Mouse (Mus musculus): ENCODE measurements around the gene Mettl26. TPM values are rescaled to one million over a fixed set of nuclear protein-coding genes. Genes with fewer than 3 reads are reported as not detected.
"Not testable (repeated sequence)": the region's sequence is repeated elsewhere in the genome, so short reads cannot be mapped to it uniquely, and the experiment has no call there.

The Mettl26 gene
- polyA plus RNA-seq, 1 experiment from 2014 or later: 65.4 TPM

DNA sequence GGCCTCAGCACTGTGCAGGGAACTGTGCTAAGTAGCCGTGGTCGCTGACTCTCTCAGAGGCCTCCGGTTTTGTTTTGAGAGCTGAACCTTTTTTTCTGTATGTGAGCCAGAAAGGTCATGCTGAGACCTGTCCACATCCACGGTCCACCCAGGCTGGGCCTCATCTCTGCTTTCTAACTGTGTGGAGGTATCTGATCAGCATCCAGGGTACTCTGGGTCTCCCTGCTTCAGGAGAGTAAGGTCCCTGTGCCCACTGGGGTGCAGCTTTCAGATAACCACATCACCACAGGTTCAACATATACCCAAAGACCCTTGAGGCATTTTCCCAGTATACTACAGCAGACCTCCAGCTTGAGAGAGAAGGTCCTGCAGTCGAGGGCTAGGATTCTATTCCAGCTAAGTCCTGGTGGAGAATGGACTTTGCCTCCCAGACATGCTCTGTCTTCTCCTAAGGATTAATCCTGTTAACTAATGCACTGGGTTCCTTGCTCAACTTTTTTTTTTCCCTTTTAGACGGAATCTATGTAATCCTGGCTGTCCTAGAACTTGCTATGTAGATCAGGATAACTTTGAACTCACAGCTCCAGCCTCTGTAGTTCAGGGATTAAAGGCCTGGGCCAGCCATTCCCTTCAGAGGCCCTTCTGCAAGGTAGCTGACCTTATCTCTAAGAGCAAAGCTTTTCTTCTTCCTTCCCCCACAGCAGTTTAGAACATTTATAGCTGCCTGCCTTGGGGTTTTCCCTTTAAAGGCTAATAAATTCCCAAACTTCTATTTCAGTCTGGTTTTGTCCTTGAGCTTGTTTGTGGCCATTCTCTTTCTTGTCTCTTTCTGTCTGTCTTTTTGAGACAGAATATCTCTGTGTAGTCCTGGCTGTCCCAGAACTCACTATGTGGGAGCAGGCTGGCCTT lies 12.9 kb upstream of the Mettl26 start:
- peak overlapping the region; percentile 91 for H3K4me2 ChIP-seq
- H3K4me3 ChIP-seq (replicated peaks): peak overlapping the region; percentile 71
- peaks cover 18% of the 10 kb centered on the region for H3K4me1 ChIP-seq
- no peaks in the 10 kb centered on the region for H3K9me3 ChIP-seq (replicated peaks)
- 14% methylated on average over 6 of the region's 6 CpGs for WGBS
- no peaks in the 10 kb centered on the region for H3K27me3 ChIP-seq (replicated peaks)
- peaks cover 6% of the 10 kb centered on the region; the same call in 1 of the 2 replicates for H3K36me3 ChIP-seq
- peak overlapping the region; percentile 92 for H3K9ac ChIP-seq (replicated peaks)
- H3K27ac ChIP-seq (replicated peaks): peak overlapping the region; percentile 90
- peak; percentile 25 for ATAC-seq (ENCODE audit: low FRiP score)

DNA sequence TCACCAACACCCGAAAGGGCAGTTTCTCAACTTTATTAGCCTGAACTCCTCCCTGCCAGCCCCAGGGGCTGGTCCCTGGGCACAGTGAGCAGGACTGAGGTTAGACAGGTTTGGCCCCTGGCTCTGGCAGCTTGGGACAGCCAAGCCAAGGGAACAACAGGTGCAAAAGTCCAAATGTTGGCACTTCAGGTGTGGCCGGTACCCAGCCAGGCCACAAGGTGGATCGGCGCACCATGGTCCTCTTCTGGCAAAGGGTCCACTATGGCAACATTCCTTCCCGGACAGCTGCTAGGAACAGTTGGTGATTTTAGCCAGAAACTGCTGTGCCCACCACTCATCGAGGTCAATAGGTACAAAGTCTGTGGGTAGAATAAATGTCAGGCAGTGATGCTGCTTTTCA lies 11.2 kb upstream of the Mettl26 start:
- Histone ChIP-seq H3K4me1 (peaks cover 28% of the 10 kb centered on the region), H3K4me3 (replicated peaks) (no peak overlapping the region), H3K36me3 (peaks cover 6% of the 10 kb centered on the region; the same call in 1 of the 2 replicates), H3K9ac (replicated peaks) (no peak overlapping the region), H3K27me3 (replicated peaks) (no peaks in the 10 kb centered on the region), H3K4me2 (no peak overlapping the region), H3K27ac (replicated peaks) (no peak overlapping the region), H3K9me3 (replicated peaks) (no peaks in the 10 kb centered on the region)
- no peak for ATAC-seq (ENCODE audit: low FRiP score)
- WGBS: 93% methylated on average over 6 of the region's 6 CpGs

DNA sequence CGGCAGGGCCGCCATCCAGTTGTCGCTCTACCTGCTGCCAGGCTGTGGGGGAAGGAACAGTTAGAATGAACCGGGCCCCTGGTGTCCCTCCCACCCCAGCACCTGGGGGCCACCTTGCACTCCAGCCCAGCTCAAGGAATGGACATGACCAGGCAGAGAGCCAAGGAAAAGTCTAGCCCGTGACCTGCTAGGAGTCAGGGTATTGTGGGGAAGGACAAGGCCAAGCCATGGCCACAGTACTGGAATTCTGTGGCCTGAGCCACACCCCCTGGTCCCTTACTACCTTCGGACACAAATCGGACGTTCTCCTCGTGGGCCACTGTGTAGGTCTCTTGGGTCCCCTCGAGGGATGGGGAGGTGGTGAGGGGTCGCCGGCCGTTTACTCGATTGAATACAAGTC lies 10.6 kb upstream of the Mettl26 start:
- Histone ChIP-seq H3K27ac (replicated peaks) (no peak overlapping the region), H3K4me2 (no peak overlapping the region)
- WGBS: 91% methylated on average over 14 of the region's 14 CpGs

DNA sequence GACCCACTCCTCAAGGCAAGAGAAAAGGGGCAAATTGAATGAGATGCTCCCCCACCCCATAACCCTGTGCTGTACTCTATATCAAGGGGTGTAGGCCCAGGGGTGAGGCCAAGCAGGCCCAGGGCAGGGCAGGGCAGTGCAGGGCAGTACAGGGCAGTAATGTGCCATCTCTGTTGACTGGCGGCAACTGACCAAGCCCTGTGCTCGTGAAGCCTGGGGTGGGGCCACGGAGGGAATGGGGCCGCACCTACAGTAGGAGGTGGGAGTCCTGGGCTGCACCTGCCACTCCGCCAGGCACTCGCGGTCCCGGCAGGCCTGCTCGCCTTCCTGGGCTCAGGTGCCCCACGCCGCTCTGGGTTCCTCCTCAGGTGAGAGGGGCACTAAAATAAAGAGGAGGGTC lies 9.6 kb upstream of the Mettl26 start:
- H3K4me2 ChIP-seq: no peak overlapping the region
- no peak for ATAC-seq (ENCODE audit: low FRiP score)
- H3K9ac ChIP-seq (replicated peaks): no peak overlapping the region
- no peak overlapping the region for H3K4me3 ChIP-seq (replicated peaks)
- H3K27ac ChIP-seq (replicated peaks): no peak overlapping the region
- H3K27me3 ChIP-seq (replicated peaks): no peaks in the 10 kb centered on the region
- no peaks in the 10 kb centered on the region for H3K9me3 ChIP-seq (replicated peaks)
- peaks cover 30% of the 10 kb centered on the region for H3K4me1 ChIP-seq
- H3K36me3 ChIP-seq: peaks cover 6% of the 10 kb centered on the region; the same call in 1 of the 2 replicates
- WGBS: 90% methylated on average over 11 of the region's 11 CpGs

More for the DNA sequence above, 10.6 kb upstream of the Mettl26 start:
- H3K4me1 ChIP-seq: peaks cover 33% of the 10 kb centered on the region
- ATAC-seq (ENCODE audit: low FRiP score): no peak
- H3K36me3 ChIP-seq: peaks cover 6% of the 10 kb centered on the region; the same call in 1 of the 2 replicates
- H3K9ac ChIP-seq (replicated peaks): no peak overlapping the region
- no peak overlapping the region for H3K4me3 ChIP-seq (replicated peaks)
- no peaks in the 10 kb centered on the region for H3K9me3 ChIP-seq (replicated peaks)
- no peaks in the 10 kb centered on the region for H3K27me3 ChIP-seq (replicated peaks)

DNA sequence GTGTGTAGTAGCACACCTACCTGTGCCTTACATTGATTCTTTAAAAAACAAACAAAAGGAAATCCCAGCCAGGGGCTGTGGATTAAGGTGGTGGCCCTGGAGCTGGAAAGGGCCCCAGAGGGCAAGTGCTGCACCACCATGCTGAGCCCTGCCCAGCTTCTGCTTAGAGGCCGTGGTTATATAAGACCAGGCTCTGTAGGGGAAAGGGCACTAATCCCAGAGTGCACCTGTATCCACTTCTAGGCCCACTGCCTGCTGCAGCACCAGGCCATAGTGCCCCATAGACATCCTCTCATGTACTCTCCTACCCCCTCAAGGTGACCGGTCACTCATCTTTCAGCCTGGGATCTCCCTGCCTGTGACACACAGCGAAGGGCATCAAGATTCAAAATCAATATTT lies 8.7 kb upstream of the Mettl26 start:
- no peak overlapping the region for H3K27ac ChIP-seq (replicated peaks)
- WGBS: 94% methylated on average over 3 of the region's 3 CpGs
- no peak overlapping the region for H3K4me2 ChIP-seq
- no peak for ATAC-seq (ENCODE audit: low FRiP score)
- H3K4me3 ChIP-seq (replicated peaks): no peak overlapping the region
- no peaks in the 10 kb centered on the region for H3K9me3 ChIP-seq (replicated peaks)
- H3K27me3 ChIP-seq (replicated peaks): no peaks in the 10 kb centered on the region
- H3K36me3 ChIP-seq: peaks cover 6% of the 10 kb centered on the region; the same call in 1 of the 2 replicates
- H3K9ac ChIP-seq (replicated peaks): no peak overlapping the region
- H3K4me1 ChIP-seq: peaks cover 21% of the 10 kb centered on the region

DNA sequence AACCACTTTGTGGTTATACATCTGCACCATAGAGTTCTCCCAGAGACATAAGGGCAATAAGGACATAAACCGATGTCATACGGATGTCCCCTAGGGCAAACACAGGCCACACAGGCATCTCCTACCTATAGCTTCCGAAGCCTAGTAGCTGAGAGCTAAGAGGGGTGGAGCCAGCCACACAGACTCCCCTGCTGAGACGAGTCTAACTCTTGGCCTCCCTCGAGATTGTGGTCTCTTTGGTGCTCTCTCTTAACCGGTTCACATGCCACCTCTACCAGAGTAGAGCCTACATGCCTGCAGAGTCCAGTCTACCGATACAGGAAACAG lies 7.4 kb upstream of the Mettl26 start:
- Histone ChIP-seq H3K4me1 (peaks cover 14% of the 10 kb centered on the region), H3K27me3 (replicated peaks) (no peaks in the 10 kb centered on the region), H3K9ac (replicated peaks) (peak overlapping the region; percentile 73), H3K36me3 (peaks cover 6% of the 10 kb centered on the region; the same call in 1 of the 2 replicates), H3K27ac (replicated peaks) (no peak overlapping the region), H3K4me2 (peak overlapping the region; percentile 90), H3K4me3 (replicated peaks) (peak overlapping the region; percentile 69), H3K9me3 (replicated peaks) (no peaks in the 10 kb centered on the region)
- ATAC-seq (ENCODE audit: low FRiP score): no peak
- WGBS: 7% methylated on average over 7 of the region's 7 CpGs

DNA sequence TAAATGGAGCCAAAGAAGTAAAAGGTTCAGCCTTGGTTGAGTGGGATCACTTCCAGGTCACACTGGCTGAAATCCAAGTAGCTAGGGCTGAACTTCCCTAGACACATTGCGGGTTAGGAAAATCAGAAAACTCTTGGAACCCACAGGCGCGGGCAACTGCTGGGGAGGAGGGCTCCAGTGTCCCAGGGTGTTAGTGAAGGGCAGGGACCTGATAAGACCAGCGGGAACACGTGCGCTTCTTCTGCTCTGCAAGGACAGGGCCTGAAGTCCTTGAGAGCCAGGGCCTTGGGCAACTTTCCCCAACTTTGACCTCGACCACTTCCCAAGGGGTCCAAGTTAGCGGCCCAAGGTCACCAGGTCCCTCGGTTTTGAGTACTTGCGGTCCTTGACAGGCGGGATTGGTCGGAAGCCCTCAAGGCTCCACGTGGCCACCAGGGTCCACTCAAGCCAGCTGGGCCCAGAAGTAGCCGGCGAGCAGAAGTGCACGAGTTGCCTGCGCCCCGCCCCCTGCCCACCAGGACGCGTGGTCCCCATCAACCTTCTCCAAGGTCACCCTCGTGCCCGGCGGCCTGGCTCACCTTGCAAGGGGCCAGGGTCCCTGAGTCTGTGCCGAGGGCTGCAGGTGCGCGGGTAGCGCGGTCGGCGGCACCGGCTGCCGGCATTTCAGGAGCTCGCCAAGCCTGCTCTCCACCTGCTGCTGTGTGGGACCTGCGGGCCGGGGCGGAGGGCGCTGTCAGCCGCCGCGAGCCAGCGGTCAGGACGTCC lies 6.9 kb upstream of the Mettl26 start:
- H3K4me2 ChIP-seq: peak overlapping the region; percentile 90
- peak; percentile 55 for ATAC-seq (ENCODE audit: low FRiP score)
- H3K36me3 ChIP-seq: peaks cover 6% of the 10 kb centered on the region; the same call in 1 of the 2 replicates
- WGBS: under 1% methylated on average over 39 of the region's 42 CpGs
- peak overlapping the region; percentile 72 for H3K27ac ChIP-seq (replicated peaks)
- peak overlapping the region; percentile 69 for H3K4me3 ChIP-seq (replicated peaks)
- H3K9ac ChIP-seq (replicated peaks): peak overlapping the region; percentile 73
- no peaks in the 10 kb centered on the region for H3K9me3 ChIP-seq (replicated peaks)
- H3K27me3 ChIP-seq (replicated peaks): no peaks in the 10 kb centered on the region
- peaks cover 15% of the 10 kb centered on the region for H3K4me1 ChIP-seq

DNA sequence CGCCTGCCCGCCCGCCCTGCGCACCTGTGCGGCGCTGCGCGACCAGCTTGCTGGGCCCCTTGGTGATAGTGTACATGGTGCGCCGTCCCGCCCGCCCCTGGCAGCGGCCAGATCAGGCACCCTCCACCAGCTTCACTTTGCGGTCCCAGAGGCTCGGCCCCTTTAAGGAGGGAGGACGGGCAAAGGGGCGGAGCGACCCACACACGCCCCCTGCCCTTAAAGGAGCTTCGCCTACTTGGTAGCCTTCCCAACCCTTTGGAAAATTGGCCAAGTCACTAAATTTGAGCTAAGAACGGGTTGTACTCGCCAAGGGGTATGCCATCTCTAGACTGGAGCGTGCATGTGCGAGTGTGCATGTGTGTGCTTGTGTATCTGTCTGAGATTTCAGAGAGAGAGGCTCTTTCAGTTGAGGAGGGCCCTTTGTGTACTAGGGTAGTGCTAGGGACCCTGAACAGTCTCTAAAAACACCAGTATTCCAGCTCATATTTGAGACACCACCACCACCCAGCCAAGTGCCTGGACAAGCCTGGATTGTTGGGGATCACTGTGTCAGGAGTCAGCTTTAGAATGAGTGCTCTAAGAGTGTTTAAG lies 6.2 kb upstream of the Mettl26 start, which contains the start of gene Mcrip2:
TSS of gene Mcrip2 (minus strand) at position 164 of the 591 bp plus-strand sequence.
- H3K4me1 ChIP-seq: peaks cover 18% of the 10 kb centered on the region
- H3K36me3 ChIP-seq: peaks cover 3% of the 10 kb centered on the region; the same call in 1 of the 2 replicates
- H3K27ac ChIP-seq (replicated peaks): peak within 1 kb of the TSS; percentile 72
- WGBS: 0% methylated on average over 21 of the region's 24 CpGs
- peak within 1 kb of the TSS; percentile 90 for H3K4me2 ChIP-seq
- ATAC-seq (ENCODE audit: low FRiP score): peak; percentile 84
- H3K9ac ChIP-seq (replicated peaks): peak within 1 kb of the TSS; percentile 73
- no peaks in the 10 kb centered on the region for H3K27me3 ChIP-seq (replicated peaks)
- H3K9me3 ChIP-seq (replicated peaks): no peaks in the 10 kb centered on the region
- H3K4me3 ChIP-seq (replicated peaks): peak within 1 kb of the TSS; percentile 69

DNA sequence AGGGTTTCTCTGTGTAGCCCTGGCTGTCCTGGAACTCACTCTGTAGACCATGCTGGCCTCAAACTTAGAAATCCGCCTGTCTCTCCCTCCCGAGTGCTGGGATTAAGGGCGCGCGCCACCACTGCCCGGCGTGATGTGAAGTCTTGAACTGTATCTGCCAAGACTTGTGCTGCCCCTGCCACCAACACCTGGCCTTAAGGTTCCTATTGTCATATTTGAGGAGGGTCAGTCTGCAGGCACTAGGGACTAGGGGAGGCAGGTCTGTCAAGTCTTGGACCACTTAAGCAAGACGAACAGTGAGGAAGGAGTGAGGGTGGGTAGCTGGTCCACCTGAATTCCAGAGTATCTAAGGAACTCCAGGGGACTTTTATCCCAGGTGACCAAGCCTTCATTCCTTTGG lies 5.4 kb upstream of the Mettl26 start:
- no peak overlapping the region for H3K9ac ChIP-seq (replicated peaks)
- no peak overlapping the region for H3K4me3 ChIP-seq (replicated peaks)
- H3K27ac ChIP-seq (replicated peaks): no peak overlapping the region
- 92% methylated on average over 8 of the region's 8 CpGs for WGBS
- H3K27me3 ChIP-seq (replicated peaks): no peaks in the 10 kb centered on the region
- H3K4me2 ChIP-seq: no peak overlapping the region
- peaks cover 26% of the 10 kb centered on the region for H3K4me1 ChIP-seq
- H3K9me3 ChIP-seq (replicated peaks): no peaks in the 10 kb centered on the region
- no peaks in the 10 kb centered on the region for H3K36me3 ChIP-seq
- no peak for ATAC-seq (ENCODE audit: low FRiP score)

DNA sequence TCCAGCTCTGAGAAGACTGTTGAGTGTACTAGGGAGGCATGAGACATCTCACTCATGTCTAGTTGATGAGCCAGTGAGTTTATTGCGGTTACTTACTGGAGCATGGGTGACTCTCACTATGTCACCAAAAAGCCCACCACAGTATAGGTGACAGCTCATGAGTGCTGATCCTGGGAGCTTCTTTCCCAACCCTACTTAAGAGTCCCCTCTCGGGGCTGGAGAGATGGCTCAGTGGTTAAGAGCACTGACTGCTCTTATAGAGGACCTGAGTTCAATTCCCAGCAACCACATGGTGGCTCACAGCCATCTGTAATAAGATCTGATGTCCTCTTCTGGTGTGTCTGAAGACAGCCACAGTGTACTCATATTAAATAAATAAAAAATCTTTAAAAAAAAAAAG lies 4.9 kb upstream of the Mettl26 start:
- Histone ChIP-seq H3K27me3 (replicated peaks) (no peaks in the 10 kb centered on the region), H3K27ac (replicated peaks) (no peak overlapping the region), H3K9ac (replicated peaks) (no peak overlapping the region), H3K4me2 (no peak overlapping the region), H3K4me1 (peaks cover 27% of the 10 kb centered on the region), H3K4me3 (replicated peaks) (no peak overlapping the region), H3K36me3 (no peaks in the 10 kb centered on the region), H3K9me3 (replicated peaks) (no peaks in the 10 kb centered on the region)
- 88% methylated on average over 2 of the region's 2 CpGs for WGBS
- ATAC-seq (ENCODE audit: low FRiP score): no peak

DNA sequence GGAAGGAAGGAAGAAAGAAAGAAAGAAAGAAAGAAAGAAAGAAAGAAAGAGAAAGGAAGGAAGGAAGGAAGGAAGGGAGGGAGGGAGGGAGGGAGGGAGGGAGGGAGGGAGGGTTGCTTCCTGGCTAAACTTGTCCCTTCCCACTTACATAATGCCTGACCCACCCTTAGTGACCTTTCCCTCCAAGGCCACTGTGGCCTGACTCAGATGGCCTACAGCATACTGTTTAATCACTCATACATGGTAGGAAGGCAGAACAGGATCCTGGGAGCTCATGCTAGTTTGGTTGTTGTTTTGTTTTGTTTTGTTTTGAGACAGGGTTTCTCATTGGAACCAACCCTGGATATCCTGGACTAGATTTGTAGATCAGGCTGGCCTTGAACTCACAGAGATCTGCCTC lies 3.3 kb upstream of the Mettl26 start:
- H3K9me3 ChIP-seq (replicated peaks); H3K9ac ChIP-seq (replicated peaks); ATAC-seq (ENCODE audit: low FRiP score); H3K4me2 ChIP-seq; H3K4me3 ChIP-seq (replicated peaks); H3K36me3 ChIP-seq; H3K27me3 ChIP-seq (replicated peaks); H3K27ac ChIP-seq (replicated peaks): not testable (repeated sequence)
- peaks cover 35% of the 10 kb centered on the region for H3K4me1 ChIP-seq
